Mouse (Mus musculus) hindbrain, embryonic 13.5 days (tissue): ENCODE data around the gene Spo11. TPM values are rescaled to one million over a fixed set of nuclear protein-coding genes. Genes with fewer than 3 reads are reported as not detected.

Experiments used
- ATAC-seq: fragments of 200-750 bp; cut with Nextera tagmentation; 2 replicates; pipeline ENCODE4 v1.8.0; 2017; ENCODE audit warnings: moderate TSS enrichment; ENCODE audit not compliant: low FRiP score
- H3K27ac ChIP-seq: fragments of 300-500 bp; sonication (generic); 2 replicates; pipeline ENCODE4 v1.5.1; 2015; ENCODE audit warnings: inconsistent platforms, mild to moderate bottlenecking, moderate library complexity
- H3K27me3 ChIP-seq: fragments of 300-500 bp; sonication (generic); 2 replicates; pipeline ENCODE4 v1.6.1; 2015; ENCODE audit warnings: mild to moderate bottlenecking, inconsistent platforms
- H3K36me3 ChIP-seq: fragments of 300-500 bp; sonication (generic); 2 replicates; pipeline ENCODE4 v1.6.1; 2015; ENCODE audit warnings: mild to moderate bottlenecking, inconsistent platforms
- H3K4me1 ChIP-seq: fragments of 300-500 bp; sonication (generic); replicated peaks from 2 replicates; pipeline ENCODE4 v1.6.1; 2015; ENCODE audit warnings: inconsistent platforms
- H3K4me2 ChIP-seq: fragments of 300-500 bp; sonication (generic); 2 replicates; pipeline ENCODE4 v1.6.1; 2015; ENCODE audit warnings: inconsistent platforms, mild to moderate bottlenecking, moderate library complexity
- H3K4me3 ChIP-seq: fragments of 300-500 bp; sonication (generic); 2 replicates; pipeline ENCODE4 v1.5.1; 2015; ENCODE audit warnings: mild to moderate bottlenecking, inconsistent platforms
- H3K9ac ChIP-seq: fragments of 300-500 bp; sonication (generic); 2 replicates; pipeline ENCODE4 v1.6.1; 2015; ENCODE audit warnings: mild to moderate bottlenecking, inconsistent platforms
- H3K9me3 ChIP-seq: fragments of 300-500 bp; sonication (generic); 2 replicates; pipeline ENCODE4 v1.6.1; 2016; ENCODE audit warnings: inconsistent platforms
- WGBS: fragments of 180-500 bp; shearing (Covaris S2); methylation state at CpG from one replicate; pipeline ENCODE4 v1.1.7; 2015; 5-methylcytosine and 5-hydroxymethylcytosine counted together
- polyA plus RNA-seq: library from polyadenylated mRNA; unstranded; fragments of >200 nt; fragmentation: Nextera tagmentation; extraction: Ambion mirVana; gene quantifications from 2 replicates; pipeline ENCODE4 v1.2.1, GENCODE M21; 2015

Gene Spo11
- 0.79 and 0.87 TPM in 2 replicates for polyA plus RNA-seq

DNA sequence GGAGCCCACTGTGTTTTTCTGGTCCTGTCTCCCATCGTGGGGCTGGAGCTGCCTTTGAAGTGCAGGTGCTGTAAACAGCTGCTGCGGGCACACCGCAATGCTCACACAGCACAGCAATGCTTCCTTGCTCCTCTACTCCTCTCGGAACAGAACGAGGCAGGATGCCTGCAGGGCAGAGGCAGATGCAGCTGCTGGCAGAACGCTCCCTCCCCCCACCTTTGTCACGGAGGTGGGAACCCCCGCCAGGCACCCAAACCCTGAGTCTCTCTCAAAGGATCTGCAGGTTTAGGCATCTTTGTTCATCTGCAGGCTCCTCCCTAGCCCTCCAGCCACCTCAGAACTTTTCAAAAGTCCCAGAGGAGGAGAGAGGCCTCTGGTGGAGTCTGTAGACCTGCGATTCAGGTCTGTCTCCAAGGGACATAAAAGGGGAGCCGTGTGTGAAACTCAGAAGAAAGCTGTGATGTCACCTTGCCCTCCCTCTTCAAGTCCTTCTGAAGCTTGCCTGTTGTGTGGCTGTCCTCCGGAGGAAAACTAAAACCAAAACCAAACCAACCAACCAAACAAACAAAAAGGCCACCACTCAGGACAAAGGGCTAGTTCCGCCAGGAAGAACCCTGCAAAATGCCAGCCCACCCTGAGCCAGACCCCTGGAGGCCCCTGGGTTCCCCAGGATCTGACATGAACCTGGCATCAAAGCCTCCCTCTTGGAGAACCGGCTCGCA, at the start of gene Spo11:
Gene Spo11 (plus strand): TSS at position 292 of the 722 bp plus-strand sequence.
- H3K4me1 ChIP-seq: peaks cover 20% of the 10 kb centered on the region
- no peak for ATAC-seq
- no peak within 1 kb of the TSS for H3K4me3 ChIP-seq
- H3K9me3 ChIP-seq: 0 out of 2 replicates have a peak, but pooled peaks cover 3% of the 10 kb centered on the region
- H3K36me3 ChIP-seq: no peaks in the 10 kb centered on the region
- WGBS: 13% methylated on average over 14 of the region's 14 CpGs
- peaks cover 5% of the 10 kb centered on the region; the same call in 1 of the 2 replicates for H3K27me3 ChIP-seq
- 0 out of 2 replicates have a peak within 1 kb of the TSS, but pooled peaks have one; percentile 39 for H3K9ac ChIP-seq
- H3K4me2 ChIP-seq: peak within 1 kb of the TSS; percentile 13; the same call in 1 of the 2 replicates
- H3K27ac ChIP-seq: peak within 1 kb of the TSS; percentile 36

DNA sequence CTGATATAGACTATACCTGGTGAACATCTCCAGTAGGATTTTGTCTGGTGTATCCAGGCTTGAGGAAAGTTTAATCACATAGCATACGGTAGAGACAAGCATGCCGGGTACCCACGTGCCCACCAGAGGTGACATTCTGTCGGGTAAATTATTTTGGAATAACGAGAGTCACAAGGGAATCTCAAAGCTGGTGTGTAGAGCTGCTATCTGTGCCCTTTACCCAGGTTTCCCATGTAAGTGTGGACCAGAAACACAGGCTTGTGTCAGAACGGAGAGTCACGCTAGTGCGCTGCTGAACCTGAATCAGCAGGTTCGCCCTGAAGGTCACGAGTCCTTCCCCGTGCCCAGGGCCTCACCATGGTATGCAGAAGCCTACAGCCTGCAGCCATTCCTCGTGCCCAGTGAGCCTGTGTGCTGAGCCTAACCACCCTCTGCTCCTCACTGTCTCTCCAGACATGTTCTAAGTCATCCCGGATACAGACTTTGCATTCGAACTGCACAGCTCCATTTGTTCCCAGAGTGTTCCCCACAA, 47.5 kb upstream of the Spo11 start:
- 79% methylated on average over 14 of the region's 14 CpGs for WGBS
- Histone ChIP-seq H3K4me2 (no peak overlapping the region), H3K4me1 (peaks cover 24% of the 10 kb centered on the region), H3K36me3 (no peaks in the 10 kb centered on the region), H3K9ac (no peak overlapping the region), H3K9me3 (no peaks in the 10 kb centered on the region), H3K4me3 (no peak overlapping the region), H3K27me3 (peaks cover 59% of the 10 kb centered on the region), H3K27ac (no peak overlapping the region)
- ATAC-seq: no peak

DNA sequence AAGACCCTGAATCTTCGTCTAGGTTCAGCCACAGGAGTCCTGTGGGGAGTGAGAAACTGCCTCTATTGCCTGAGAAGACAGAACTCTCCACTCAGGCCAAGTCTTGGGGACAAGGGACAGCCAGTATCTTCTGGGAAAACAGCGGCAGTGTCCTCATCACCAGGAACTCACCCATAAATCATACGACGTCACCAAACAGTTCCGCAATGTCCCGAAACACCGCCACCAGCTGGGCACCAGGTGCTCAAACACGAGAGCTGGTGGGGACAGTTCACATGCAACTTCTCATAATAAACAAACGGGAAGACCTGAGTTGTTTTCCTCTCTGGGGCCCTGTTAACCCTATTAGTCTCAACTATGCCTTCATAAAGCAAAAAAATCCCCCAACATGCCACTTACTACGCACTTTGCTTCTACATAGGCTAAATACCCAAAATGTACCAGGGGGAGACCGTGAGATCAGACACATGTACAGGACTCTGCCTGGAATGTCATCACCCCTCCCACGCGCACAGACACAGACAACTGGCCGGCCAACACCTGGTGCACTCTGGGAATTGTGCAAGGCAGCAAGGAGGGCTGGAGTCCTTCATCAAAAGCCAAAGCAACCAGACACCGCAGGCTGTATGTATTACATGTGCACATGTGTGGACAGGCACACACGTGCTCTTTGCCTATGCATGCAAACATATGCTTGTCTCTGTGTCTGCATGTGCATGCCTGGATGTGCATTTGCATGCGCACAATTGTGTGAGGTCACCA, 46.2 kb upstream of the Spo11 start:
- Histone ChIP-seq H3K27ac (no peak overlapping the region), H3K9me3 (no peaks in the 10 kb centered on the region), H3K36me3 (no peaks in the 10 kb centered on the region), H3K27me3 (peaks cover 71% of the 10 kb centered on the region), H3K4me1 (peaks cover 35% of the 10 kb centered on the region), H3K4me2 (no peak overlapping the region), H3K4me3 (no peak overlapping the region), H3K9ac (no peak overlapping the region)
- 80% methylated on average over 17 of the region's 17 CpGs for WGBS
- no peak for ATAC-seq

DNA sequence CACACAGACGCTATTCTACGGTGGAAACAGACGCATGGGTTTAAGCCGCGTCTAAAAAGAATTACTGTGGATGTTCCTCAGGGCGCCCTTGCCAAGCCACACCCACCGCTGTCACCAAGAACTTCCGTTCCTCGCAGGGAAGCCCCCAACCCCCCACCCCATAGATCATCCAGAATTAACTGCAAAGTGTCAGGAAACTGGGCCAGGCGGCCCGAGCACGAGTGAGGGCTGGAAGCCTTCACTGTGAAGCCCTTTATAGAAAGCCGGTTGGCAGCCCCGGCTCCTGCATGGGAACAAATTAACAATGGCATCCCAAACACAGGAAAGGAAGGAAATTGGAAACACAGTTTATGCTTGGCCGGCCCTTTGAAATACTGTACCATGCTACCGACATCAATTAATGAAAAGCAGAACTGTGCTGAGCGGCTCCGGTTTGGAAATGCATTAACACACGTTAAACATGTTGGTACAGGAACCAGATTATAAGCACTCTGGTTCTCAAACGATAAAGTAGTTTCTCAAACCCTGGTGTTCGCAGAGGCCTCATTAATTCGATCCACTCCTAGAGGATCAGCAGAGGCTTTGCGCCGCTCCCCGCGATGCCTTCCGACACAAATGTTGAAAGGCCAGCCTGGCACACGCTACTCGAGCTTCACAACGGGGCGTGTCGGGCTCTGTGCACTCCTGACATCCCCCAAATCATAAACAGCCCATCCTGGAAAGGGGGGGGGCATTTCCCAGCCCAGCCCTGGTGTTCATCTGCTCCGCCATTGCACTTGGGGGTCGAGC, 43.7 kb upstream of the Spo11 start:
- ATAC-seq: peak; percentile 57
- 0 out of 2 replicates have a peak overlapping the region, but pooled peaks have one; percentile 51 for H3K9ac ChIP-seq
- peak overlapping the region; percentile 18 for H3K4me3 ChIP-seq
- WGBS: 1% methylated on average over 34 of the region's 34 CpGs
- H3K9me3 ChIP-seq: no peaks in the 10 kb centered on the region
- peak overlapping the region; percentile 51 for H3K4me2 ChIP-seq
- H3K27me3 ChIP-seq: peaks cover 91% of the 10 kb centered on the region
- H3K27ac ChIP-seq: peak overlapping the region; percentile 60
- H3K4me1 ChIP-seq: peaks cover 55% of the 10 kb centered on the region
- H3K36me3 ChIP-seq: no peaks in the 10 kb centered on the region

DNA sequence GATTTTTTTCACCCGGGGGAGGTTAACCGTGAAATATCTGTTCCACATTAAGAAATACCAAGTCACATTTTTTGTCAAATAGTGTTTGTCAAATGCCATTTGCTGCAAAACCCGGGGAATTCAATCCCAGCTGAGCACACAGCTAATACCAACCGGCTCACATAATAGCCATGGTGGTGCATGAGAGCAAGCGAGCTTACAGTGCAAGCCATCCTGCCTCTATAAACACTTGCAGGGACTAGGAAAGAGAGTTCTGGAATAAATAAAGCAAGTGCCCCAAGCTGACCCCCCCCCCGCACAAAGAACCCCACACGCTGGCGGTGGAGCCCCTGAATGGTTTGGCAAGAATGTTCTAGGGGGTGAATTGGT, 43.1 kb upstream of the Spo11 start:
- H3K9ac ChIP-seq: 0 out of 2 replicates have a peak overlapping the region, but pooled peaks have one; percentile 51
- no peaks in the 10 kb centered on the region for H3K9me3 ChIP-seq
- peaks cover 92% of the 10 kb centered on the region for H3K27me3 ChIP-seq
- H3K4me1 ChIP-seq: peaks cover 61% of the 10 kb centered on the region
- H3K36me3 ChIP-seq: no peaks in the 10 kb centered on the region
- peak overlapping the region; percentile 18 for H3K4me3 ChIP-seq
- peak overlapping the region; percentile 51 for H3K4me2 ChIP-seq
- WGBS: 4% methylated on average over 8 of the region's 8 CpGs
- H3K27ac ChIP-seq: peak overlapping the region; percentile 60
- ATAC-seq: no peak

DNA sequence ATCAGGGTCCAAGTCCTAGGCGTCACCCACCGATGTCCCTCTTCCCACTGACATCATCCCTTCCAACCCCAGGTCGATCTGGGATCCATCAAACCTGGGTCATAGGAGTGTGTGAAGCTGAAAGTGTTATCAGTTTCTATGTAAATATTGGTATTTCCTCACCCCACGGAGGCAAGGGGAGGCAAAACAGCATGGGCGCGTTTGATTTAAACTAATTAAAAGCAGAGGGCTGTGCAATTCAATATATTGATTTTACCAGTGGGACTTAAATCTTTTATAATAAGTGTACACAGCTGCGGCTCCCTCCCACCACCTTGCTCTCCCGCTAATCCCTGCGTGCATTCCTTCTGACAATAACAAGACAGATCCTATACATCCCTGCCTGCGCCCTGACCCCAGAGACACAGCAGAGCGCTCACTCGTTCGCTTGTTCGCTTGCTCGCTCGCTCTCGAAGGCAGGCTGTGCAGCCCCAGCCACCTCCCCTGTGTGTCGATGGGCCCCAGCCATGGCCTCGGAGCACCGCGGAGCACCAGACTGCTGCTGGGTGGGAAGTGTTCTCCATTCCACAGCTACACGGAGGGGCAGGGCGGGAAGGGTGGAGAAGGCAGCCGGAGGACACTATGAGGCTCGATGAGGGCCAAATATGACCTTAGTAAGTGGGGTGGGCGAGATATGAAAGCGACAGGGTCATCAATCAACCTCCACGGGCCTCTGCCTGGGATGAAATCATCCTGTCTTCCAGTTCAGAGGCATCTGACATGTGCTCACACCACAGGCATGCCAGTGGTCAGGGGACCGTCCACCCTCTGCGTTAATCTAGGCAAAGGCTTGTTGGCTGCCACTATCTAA, 42.4 kb upstream of the Spo11 start:
- H3K27ac ChIP-seq: peak overlapping the region; percentile 44; the same call in 1 of the 2 replicates
- H3K9me3 ChIP-seq: no peaks in the 10 kb centered on the region
- peak; percentile 13; the same call in 1 of the 2 replicates for ATAC-seq
- peak overlapping the region; percentile 19 for H3K4me3 ChIP-seq
- 3% methylated on average over 30 of the region's 30 CpGs for WGBS
- peak overlapping the region; percentile 36 for H3K4me2 ChIP-seq
- H3K9ac ChIP-seq: peak overlapping the region; percentile 49
- H3K4me1 ChIP-seq: peaks cover 68% of the 10 kb centered on the region
- peaks cover 92% of the 10 kb centered on the region for H3K27me3 ChIP-seq
- no peaks in the 10 kb centered on the region for H3K36me3 ChIP-seq

DNA sequence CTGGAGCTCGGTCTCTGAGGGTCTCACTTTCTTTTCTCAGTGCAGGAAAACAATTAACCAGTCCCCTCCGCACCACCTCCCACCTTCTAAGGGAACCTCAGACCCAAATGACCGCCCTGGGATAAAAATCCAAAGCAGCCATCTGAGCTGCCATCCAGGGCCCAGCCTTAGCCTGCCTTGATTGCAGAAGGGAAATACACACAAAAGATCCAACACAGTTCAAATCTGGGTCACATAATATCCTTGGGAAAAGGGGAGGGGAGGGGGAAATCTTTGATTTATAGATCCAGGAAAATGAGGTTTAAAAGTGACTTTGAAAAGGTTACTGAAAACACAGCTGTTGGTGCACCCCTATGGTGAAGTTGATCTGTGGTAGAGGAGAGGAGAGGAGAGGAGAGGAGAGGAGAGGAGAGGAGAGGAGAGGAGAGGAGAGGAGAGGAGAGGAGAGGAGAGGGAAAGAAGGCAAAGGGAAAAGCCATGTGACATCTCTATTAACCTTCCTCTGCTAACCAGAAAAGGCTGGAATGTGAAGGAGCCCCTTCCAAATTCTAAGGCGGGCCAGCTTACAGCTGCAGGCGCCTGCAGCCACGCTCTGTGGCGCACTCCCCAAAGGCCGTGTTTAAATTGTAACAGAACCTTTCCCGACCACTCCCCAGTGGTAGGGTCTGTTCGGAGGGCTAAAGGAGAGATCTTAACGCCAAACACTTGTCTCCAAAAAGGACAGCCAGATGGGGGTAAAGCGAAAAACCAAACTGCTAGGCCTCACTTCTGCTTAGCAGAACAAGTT, 41.5 kb upstream of the Spo11 start:
- peak overlapping the region; percentile 36; the same call in 1 of the 2 replicates for H3K4me2 ChIP-seq
- peaks cover 92% of the 10 kb centered on the region for H3K27me3 ChIP-seq
- H3K4me3 ChIP-seq: peak overlapping the region; percentile 19; the same call in 1 of the 2 replicates
- H3K9me3 ChIP-seq: no peaks in the 10 kb centered on the region
- no peak for ATAC-seq
- no peaks in the 10 kb centered on the region for H3K36me3 ChIP-seq
- H3K4me1 ChIP-seq: peaks cover 76% of the 10 kb centered on the region
- 13% methylated on average over 12 of the region's 12 CpGs for WGBS
- H3K27ac ChIP-seq: peak overlapping the region; percentile 20; the same call in 1 of the 2 replicates
- H3K9ac ChIP-seq: peak overlapping the region; percentile 49; the same call in 1 of the 2 replicates

DNA sequence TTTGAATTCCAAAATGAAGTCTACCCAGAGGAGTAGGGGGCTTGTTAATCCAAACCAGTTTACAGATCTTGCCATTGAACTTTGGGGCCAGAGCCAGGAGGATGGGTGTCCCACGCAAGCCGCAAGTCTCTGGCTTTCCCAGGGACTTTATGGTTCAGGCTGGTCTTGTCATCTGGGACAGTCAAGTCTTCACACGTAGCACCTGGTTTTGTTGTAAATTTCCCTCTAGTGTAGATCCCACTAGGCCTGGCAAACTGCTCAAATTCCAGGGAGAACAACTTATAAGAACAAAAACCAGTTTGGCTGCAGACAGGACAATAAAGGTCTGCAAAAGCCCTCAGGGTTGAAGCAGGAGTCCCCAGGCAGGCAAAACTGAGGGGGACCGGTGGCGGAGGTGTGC, 40.7 kb upstream of the Spo11 start:
- WGBS: 28% methylated on average over 5 of the region's 5 CpGs
- H3K4me3 ChIP-seq: no peak overlapping the region
- no peaks in the 10 kb centered on the region for H3K9me3 ChIP-seq
- peak overlapping the region; percentile 86; the same call in 1 of the 2 replicates for H3K4me2 ChIP-seq
- H3K36me3 ChIP-seq: no peaks in the 10 kb centered on the region
- H3K4me1 ChIP-seq: peaks cover 70% of the 10 kb centered on the region
- H3K27me3 ChIP-seq: peaks cover 92% of the 10 kb centered on the region
- ATAC-seq: no peak
- no peak overlapping the region for H3K9ac ChIP-seq
- H3K27ac ChIP-seq: no peak overlapping the region

DNA sequence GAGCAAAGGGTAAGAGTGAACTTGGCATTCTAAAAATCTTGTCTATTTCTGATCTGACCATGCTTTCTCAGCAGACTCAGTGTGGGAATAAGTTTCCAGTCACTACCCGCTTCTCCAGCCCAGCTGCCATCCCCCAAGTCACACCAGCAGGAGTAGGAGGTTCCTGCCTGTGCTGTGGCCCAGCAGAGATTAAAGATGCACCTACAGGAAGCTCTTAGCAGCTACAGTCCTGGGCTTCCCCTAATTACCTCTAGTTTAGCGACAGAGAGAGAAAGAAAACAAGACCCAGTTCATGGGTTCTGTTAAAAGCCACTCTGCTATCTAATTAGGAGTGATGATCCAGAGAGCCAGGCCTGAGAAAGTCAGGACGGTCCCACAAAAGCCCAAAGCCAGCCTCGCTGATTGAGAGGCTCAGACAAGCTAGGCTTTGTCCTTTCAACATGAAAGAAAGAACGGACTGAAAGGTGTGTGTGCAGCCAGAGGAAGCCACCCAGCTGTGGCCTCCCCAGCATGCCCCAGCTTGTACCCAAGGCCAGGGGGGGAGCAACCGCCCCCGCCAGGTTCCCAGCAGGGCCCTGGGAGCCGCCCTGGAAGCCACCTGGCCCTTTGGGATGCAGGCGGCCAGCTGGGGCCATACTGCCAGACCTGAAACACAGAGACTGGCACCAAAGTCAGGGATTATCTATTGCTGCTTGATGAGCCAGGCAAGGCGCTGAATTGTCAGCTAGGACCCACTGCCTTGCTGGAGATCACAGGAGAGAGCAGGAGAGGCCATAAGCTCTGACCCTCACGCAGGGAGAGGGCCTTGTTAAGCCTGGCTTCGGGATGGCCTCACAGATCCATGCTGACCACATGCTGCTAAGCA, 39.9 kb upstream of the Spo11 start:
- peaks cover 70% of the 10 kb centered on the region for H3K4me1 ChIP-seq
- ATAC-seq: no peak
- H3K36me3 ChIP-seq: no peaks in the 10 kb centered on the region

More for the DNA sequence above, 39.9 kb upstream of the Spo11 start:
- peak overlapping the region; percentile 40; the same call in 1 of the 2 replicates for H3K27ac ChIP-seq
- 7% methylated on average over 12 of the region's 12 CpGs for WGBS
- H3K9me3 ChIP-seq: no peaks in the 10 kb centered on the region
- peak overlapping the region; percentile 16; the same call in 1 of the 2 replicates for H3K4me3 ChIP-seq
- H3K9ac ChIP-seq: peak overlapping the region; percentile 55
- peaks cover 94% of the 10 kb centered on the region for H3K27me3 ChIP-seq
- H3K4me2 ChIP-seq: peak overlapping the region; percentile 86
